Mouse (Mus musculus) ovary, adult 2 months (tissue): ENCODE results near the gene Flvcr1. TPM values are rescaled to one million over a fixed set of nuclear protein-coding genes. Genes with fewer than 3 reads are reported as not detected.

Experiments
- polyA plus RNA-seq: library from polyadenylated mRNA; depleted of rRNA; stranded (reverse); fragments of >200 nt; gene quantifications from 2 replicates; pipeline ENCODE4 v1.2.3, GENCODE M21; 2012; rRNA removed

Gene Flvcr1
- 42.1 and 52.6 TPM in 2 replicates for polyA plus RNA-seq

GRCm38 (mm10) chr1:191026021-191026713 is at the start of gene Flvcr1:
Flvcr1 (minus strand) TSS chr1:191026158.

GRCm38 (mm10) chr1:191062781-191063485 is 37.0 kb upstream of the Flvcr1 start, which contains the start of the genes Tatdn3 and Nsl1:
Tatdn3 (minus strand) TSS chr1:191062932.
Nsl1 (plus strand) TSS chr1:191063012.

GRCm38 (mm10) chr1:191036554-191037334 is 10.8 kb upstream of the Flvcr1 start, which contains the start of gene Spata45:
Spata45 (plus strand) TSS chr1:191036639.

GRCm38 (mm10) chr1:190979100-190979563 is 46.8 kb downstream of the Flvcr1 start, which contains the start of gene Vash2:
Vash2 (minus strand) TSS chr1:190979296.

Other genes with a start within 250 kb of the Flvcr1 start
- 4.9 and 10.4 TPM in 2 replicates for gene Rps6kc1, start 114.4 kb downstream of the Flvcr1 start, polyA plus RNA-seq
- 22.9 and 26.5 TPM in 2 replicates for gene Angel2, start 101.0 kb downstream of the Flvcr1 start, polyA plus RNA-seq
- 7.7 and 8.2 TPM in 2 replicates for gene Vash2, start 46.9 kb downstream of the Flvcr1 start, polyA plus RNA-seq
- not detected in 2 replicates for gene Spata45, start 10.5 kb upstream of the Flvcr1 start, polyA plus RNA-seq
- 2.9 and 4.9 TPM in 2 replicates for gene Tatdn3, start 36.8 kb upstream of the Flvcr1 start, polyA plus RNA-seq
- gene Nsl1, start 36.9 kb upstream of the Flvcr1 start, polyA plus RNA-seq = 4.1 and 5.2 TPM in 2 replicates
- gene Batf3, start 71.7 kb upstream of the Flvcr1 start, polyA plus RNA-seq = 7.4 and 9.7 TPM in 2 replicates
- not detected in 2 replicates for gene Fam71a, start 138.7 kb upstream of the Flvcr1 start, polyA plus RNA-seq
- gene Atf3, start 191.9 kb upstream of the Flvcr1 start, polyA plus RNA-seq = 5.5 and 6.4 TPM in 2 replicates